Mouse (Mus musculus) adipose tissue, adult 10 weeks (tissue): ENCODE measurements around the gene AI413582. TPM values are rescaled to one million over a fixed set of nuclear protein-coding genes. Genes with fewer than 3 reads are reported as not detected.

Experiments used
- polyA plus RNA-seq: library from polyadenylated mRNA; stranded (reverse); fragments of 350-450 nt; fragmentation: Illumina TruSeq; extraction: RNeasy Lipid Tissue Mini Kit (QIAGEN cat#74804); gene quantifications from one replicate; pipeline ENCODE4 v1.2.3, GENCODE M21; 2014; ENCODE audit warnings: low read depth, low replicate concordance

Gene AI413582
- 27.0 TPM for polyA plus RNA-seq

GRCm38 (mm10) chr17:27565163-27565941 lies at the start of gene AI413582:
Gene AI413582 (minus strand): TSS chr17:27565756.

GRCm38 (mm10) chr17:27556315-27557011 lies 9.1 kb downstream of the AI413582 start, which contains the start of gene Hmga1:
Gene Hmga1 (plus strand): TSS chr17:27556497.

GRCm38 (mm10) chr17:27521303-27521702 lies 44.3 kb downstream of the AI413582 start, which contains the start of gene Grm4:
Gene Grm4 (minus strand): TSS chr17:27521403.

Other genes starting within 250 kb of the AI413582 start
- not detected for gene Grm4, start 44.4 kb downstream of the AI413582 start, polyA plus RNA-seq
- 35.1 TPM for gene Hmga1, start 9.3 kb downstream of the AI413582 start, polyA plus RNA-seq
- gene Nudt3, start 57.7 kb upstream of the AI413582 start, polyA plus RNA-seq = 74.8 TPM
- gene RPS10-NUDT3, start 69.5 kb upstream of the AI413582 start, polyA plus RNA-seq = not detected
- gene Rps10, start 70.9 kb upstream of the AI413582 start, polyA plus RNA-seq = 1,364 TPM
- 14.0 TPM for gene Pacsin1, start 89.8 kb upstream of the AI413582 start, polyA plus RNA-seq
- gene Spdef, start 163.2 kb upstream of the AI413582 start, polyA plus RNA-seq = 1.3 TPM